Mouse (Mus musculus): ENCODE measurements around the gene Spata31d1d.
"Not testable (repeated sequence)": the region's sequence is repeated elsewhere in the genome, so short reads cannot be mapped to it uniquely, and the experiment has no call there.

Spata31d1d gene

GRCm38 (mm10) chr13:59734347-59734746, 2.8 kb upstream of the Spata31d1d start:
- in situ Hi-C loops (cut with MboI; ENCODE audit: low sequenced_read_pairs): loop anchor here (25.0 kb wide), 1 partner anchor 297 kb away; no protein-coding TSS in a partner anchor

- in situ Hi-C loops (cut with MboI; ENCODE audit: low sequenced_read_pairs): loop anchor here (25.0 kb wide), 1 partner anchor 297 kb away; no protein-coding TSS in a partner anchor
These were observed 2.4 kb upstream of the Spata31d1d start for GRCm38 (mm10) chr13:59733936-59734335.

GRCm38 (mm10) chr13:59728378-59729093, 3.0 kb downstream of the Spata31d1d start:
- in situ Hi-C loops (cut with MboI; ENCODE audit: low sequenced_read_pairs): loop anchor here (25.0 kb wide), 1 partner anchor 291 kb away; no protein-coding TSS in a partner anchor

GRCm38 (mm10) chr13:59726139-59726867, 5.2 kb downstream of the Spata31d1d start:
- in situ Hi-C loops (cut with MboI; ENCODE audit: low sequenced_read_pairs): loop anchor here (25.0 kb wide), 1 partner anchor 289 kb away; no protein-coding TSS in a partner anchor

GRCm38 (mm10) chr13:59722089-59722488, 9.5 kb downstream of the Spata31d1d start:
- in situ Hi-C loops (cut with MboI; ENCODE audit: low sequenced_read_pairs): not testable (repeated sequence)

- in situ Hi-C loops (cut with MboI; ENCODE audit: low sequenced_read_pairs): no loop called here
These were observed 12.1 kb downstream of the Spata31d1d start for GRCm38 (mm10) chr13:59719475-59719874.

- in situ Hi-C loops (cut with MboI; ENCODE audit: low sequenced_read_pairs): not testable (repeated sequence)
These were observed 12.6 kb downstream of the Spata31d1d start for GRCm38 (mm10) chr13:59718857-59719440.

- in situ Hi-C loops (cut with MboI; ENCODE audit: low sequenced_read_pairs): no loop called here
These were observed 17.8 kb downstream of the Spata31d1d start for GRCm38 (mm10) chr13:59713710-59714109.

GRCm38 (mm10) chr13:59711984-59712383, 19.6 kb downstream of the Spata31d1d start, which contains the start of gene Spata31d1b:
Gene Spata31d1b, plus strand, starts transcription at chr13:59712284.
- in situ Hi-C loops (cut with MboI; ENCODE audit: low sequenced_read_pairs): not testable (repeated sequence)

- in situ Hi-C loops (cut with MboI; ENCODE audit: low sequenced_read_pairs): no loop called here
These were observed 21.3 kb downstream of the Spata31d1d start, which contains the start of gene Spata31d1a for GRCm38 (mm10) chr13:59710230-59710629. Gene Spata31d1a, minus strand, starts transcription at chr13:59710330.

- in situ Hi-C loops (cut with MboI; ENCODE audit: low sequenced_read_pairs): no loop called here
These were observed 27.0 kb downstream of the Spata31d1d start for GRCm38 (mm10) chr13:59704562-59704961.

GRCm38 (mm10) chr13:59703514-59703913, 28.0 kb downstream of the Spata31d1d start:
- in situ Hi-C loops (cut with MboI; ENCODE audit: low sequenced_read_pairs): no loop called here

- in situ Hi-C loops (cut with MboI; ENCODE audit: low sequenced_read_pairs): not testable (repeated sequence)
These were observed 31.4 kb downstream of the Spata31d1d start for GRCm38 (mm10) chr13:59700137-59700536.

- in situ Hi-C loops (cut with MboI; ENCODE audit: low sequenced_read_pairs): no loop called here
These were observed 32.4 kb downstream of the Spata31d1d start for GRCm38 (mm10) chr13:59699131-59699530.

- in situ Hi-C loops (cut with MboI; ENCODE audit: low sequenced_read_pairs): no loop called here
These were observed 35.8 kb downstream of the Spata31d1d start for GRCm38 (mm10) chr13:59695781-59696180.

GRCm38 (mm10) chr13:59694008-59694407, 37.5 kb downstream of the Spata31d1d start, which contains the start of gene 4921517D22Rik:
Gene 4921517D22Rik, minus strand, starts transcription at chr13:59694108.
- in situ Hi-C loops (cut with MboI; ENCODE audit: low sequenced_read_pairs): no loop called here

- in situ Hi-C loops (cut with MboI; ENCODE audit: low sequenced_read_pairs): no loop called here
These were observed 40.1 kb downstream of the Spata31d1d start for GRCm38 (mm10) chr13:59691478-59691877.

GRCm38 (mm10) chr13:59690576-59690975, 41.0 kb downstream of the Spata31d1d start:
- in situ Hi-C loops (cut with MboI; ENCODE audit: low sequenced_read_pairs): no loop called here

- in situ Hi-C loops (cut with MboI; ENCODE audit: low sequenced_read_pairs): no loop called here
These were observed 41.7 kb downstream of the Spata31d1d start for GRCm38 (mm10) chr13:59689843-59690242.

- in situ Hi-C loops (cut with MboI; ENCODE audit: low sequenced_read_pairs): no loop called here
These were observed 42.2 kb downstream of the Spata31d1d start for GRCm38 (mm10) chr13:59689313-59689712.

GRCm38 (mm10) chr13:59688338-59688770, 43.2 kb downstream of the Spata31d1d start:
- in situ Hi-C loops (cut with MboI; ENCODE audit: low sequenced_read_pairs): no loop called here

Data from CH12F3 (cell line).